25 mouse cellular contexts compared by ENCODE assay signal in genomic region chr11:111078107-111078506, GRCm38 (mm10). TPM values are rescaled to one million over a fixed set of nuclear protein-coding genes. Genes with fewer than 3 reads are reported as not detected.
DNase-seq lines count a peak whose midpoint lies in the region; ATAC-seq and TF ChIP-seq lines count a peak whose summit lies in the region.
"Had no signal": no experiment of that assay in that cellular context is flagged by ENCODE, and none has a peak within 500 bp of the region (broad histone marks: within the 10 kb centered on the region; RNA-seq: fewer than 3 reads in every experiment).

No protein-coding gene starts in this region.

- DNase-seq in gastrocnemius, adult 2 months, result no peak
- no peak for DNase-seq in gastrocnemius, postnatal 25 days
- no peak for DNase-seq in cerebellum, adult 18-20 months
- DNase-seq in B cell, adult 2 months, result no peak
- no peak for DNase-seq in thymus, postnatal 36 days
- DNase-seq: adrenal gland, adult 2 months; adrenal gland, postnatal 10 days; adrenal gland, postnatal 25 days; cerebellum, adult 11 months; cerebellum, adult 2 months; cerebellum, adult 9-10 months; cerebellum, postnatal 10 days; cerebellum, postnatal 25 days; embryo, embryonic 11 days had no signal

- ATAC-seq in common myeloid progenitor, adult 5-6 weeks (replicated peaks; ENCODE audit: low read depth, poor library complexity, severe bottlenecking), result peak; percentile 98
- peak; percentile 90 to 95 for ATAC-seq in hematopoietic stem cell, adult 5-6 weeks (replicated peaks in 1 of 2; ENCODE audit: insufficient read depth in 1 of 2, low FRiP score in 2 of 2, low TSS enrichment in 1 of 2, low read depth in 1 of 2, poor library complexity in 2 of 2, severe bottlenecking in 2 of 2)
- peak; percentile 99 for ATAC-seq in megakaryocyte progenitor cell, adult 5-6 weeks (replicated peaks; ENCODE audit: poor library complexity)
- ATAC-seq: forebrain, embryonic 14.5 days; forebrain, embryonic 16.5 days had no signal

- intact Hi-C loops in gastrocnemius, adult 2 months (cut with DNase I), result no loop called here

- no peak overlapping the region for H3K4me3 ChIP-seq in gastrocnemius, adult 2 months
- H3K4me3 ChIP-seq: embryonic facial prominence, embryonic 13.5 days; embryonic facial prominence, embryonic 15.5 days; erythroblast, embryonic 14.5 days; forebrain, embryonic 10.5 days; forebrain, embryonic 12.5 days had no signal

- H3K27ac ChIP-seq in gastrocnemius, adult 2 months, result peak overlapping the region; percentile 28; the same call in 1 of the 2 replicates
- H3K27ac ChIP-seq: embryonic facial prominence, embryonic 13.5 days; embryonic facial prominence, embryonic 15.5 days; forebrain, embryonic 10.5 days; forebrain, embryonic 12.5 days had no signal

- no peak for TF ChIP-seq CTCF in gastrocnemius, adult 2 months (IDR thresholded peaks at IDR 0.05)

RNA-seq across cellular contexts. Expression of gene Kcnj2, which starts 12.1 kb away (rescaled TPM):
- total RNA-seq in gastrocnemius, adult 2 months (2021), result 10 to 100 TPM; 33.9 to 57.3 TPM
- 10 to 100 TPM; 31.9 to 51.3 TPM for total RNA-seq in gastrocnemius, postnatal 25 days (2021)
- total RNA-seq in common myeloid progenitor, adult 5-6 weeks (2017), result 2.2 and 2.6 TPM in 2 replicates
- total RNA-seq in hematopoietic stem cell, adult 5-6 weeks (2017), result 1.6 and 1.9 TPM in 2 replicates
- 5.4 and 6.6 TPM in 2 replicates for total RNA-seq in megakaryocyte progenitor cell, adult 5-6 weeks (2015)
- total RNA-seq in megakaryocyte progenitor cell, adult 5-6 weeks (2017), result 13.2 and 13.3 TPM in 2 replicates
- total RNA-seq: MEL had no signal
